Mouse (Mus musculus): ENCODE measurements around the gene Abcc8.

Abcc8 gene

GRCm38 (mm10) chr7:46105484-46105883 is 74.3 kb downstream of the Abcc8 start:
- no peak for DNase-seq

GRCm38 (mm10) chr7:46104256-46104915 is 75.4 kb downstream of the Abcc8 start:
- DNase-seq: no peak

GRCm38 (mm10) chr7:46103771-46104170 is 76.1 kb downstream of the Abcc8 start:
- DNase-seq: no peak

DNA sequence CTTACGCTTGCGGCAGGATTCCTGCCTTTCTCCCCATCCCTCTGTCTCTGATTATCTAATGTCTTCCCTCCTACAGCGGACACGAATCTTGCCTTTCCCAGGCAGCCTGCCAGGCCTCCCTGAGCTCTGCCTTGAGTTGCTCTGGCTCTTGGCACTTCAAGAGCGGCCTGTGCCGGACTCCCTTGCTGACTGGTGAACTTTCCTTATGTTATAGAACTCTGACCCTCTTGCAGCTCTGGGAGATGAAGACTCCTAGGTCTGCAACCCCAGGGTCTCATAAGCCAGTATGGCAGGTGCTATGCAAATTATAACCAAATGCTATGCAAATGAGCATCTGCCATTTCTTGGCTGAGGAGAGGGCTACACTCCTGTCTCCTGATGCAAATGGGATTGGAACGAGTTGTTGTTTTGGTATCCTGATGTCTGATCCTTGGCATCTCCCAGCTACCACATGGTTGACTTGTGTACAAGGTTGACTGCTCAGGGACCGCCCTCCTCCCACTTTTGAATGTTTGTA is 76.7 kb downstream of the Abcc8 start:
- peak; percentile 60 for DNase-seq

- DNase-seq: peak; percentile 73
Measured at GRCm38 (mm10) chr7:46100563-46100962, 79.3 kb downstream of the Abcc8 start, which contains the start of gene Kcnj11. Gene Kcnj11, minus strand, starts transcription at chr7:46100764.

DNA sequence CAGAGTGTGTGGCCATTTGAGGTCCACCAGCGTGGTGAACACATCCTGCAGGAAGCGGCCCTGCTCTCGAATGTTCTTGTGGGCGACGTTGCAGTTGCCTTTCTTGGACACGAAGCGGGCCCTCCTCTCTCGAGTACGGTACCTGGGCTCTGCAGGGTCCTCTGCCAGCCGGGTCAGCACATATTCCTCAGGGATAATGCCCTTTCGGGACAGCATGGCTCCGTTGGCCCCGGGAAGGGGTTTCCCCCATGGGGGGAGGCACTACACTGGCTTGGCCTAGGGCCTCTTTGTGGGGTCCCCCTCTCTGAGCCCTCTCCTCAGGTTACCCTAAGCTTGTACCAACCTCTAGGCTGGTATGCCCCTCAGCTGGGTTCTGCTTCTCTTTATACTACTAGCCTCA is 80.2 kb downstream of the Abcc8 start:
- no peak for DNase-seq

DNA sequence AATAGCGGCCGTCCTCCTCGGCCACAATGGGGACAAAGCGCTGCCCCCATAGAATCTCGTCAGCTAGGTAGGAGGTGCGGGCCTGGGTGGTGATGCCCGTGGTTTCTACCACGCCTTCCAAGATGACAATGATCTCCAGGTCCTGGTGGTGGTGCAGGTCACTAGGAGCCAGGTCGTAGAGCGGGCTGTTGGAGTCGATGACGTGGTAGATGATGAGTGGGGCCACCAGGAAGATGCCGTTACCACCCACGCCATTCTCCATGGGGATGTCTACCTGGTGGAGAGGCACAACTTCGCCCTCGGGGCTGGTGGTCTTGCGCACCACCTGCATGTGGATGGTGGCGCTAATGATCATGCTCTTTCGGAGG is 80.9 kb downstream of the Abcc8 start:
- no peak for DNase-seq

DNA sequence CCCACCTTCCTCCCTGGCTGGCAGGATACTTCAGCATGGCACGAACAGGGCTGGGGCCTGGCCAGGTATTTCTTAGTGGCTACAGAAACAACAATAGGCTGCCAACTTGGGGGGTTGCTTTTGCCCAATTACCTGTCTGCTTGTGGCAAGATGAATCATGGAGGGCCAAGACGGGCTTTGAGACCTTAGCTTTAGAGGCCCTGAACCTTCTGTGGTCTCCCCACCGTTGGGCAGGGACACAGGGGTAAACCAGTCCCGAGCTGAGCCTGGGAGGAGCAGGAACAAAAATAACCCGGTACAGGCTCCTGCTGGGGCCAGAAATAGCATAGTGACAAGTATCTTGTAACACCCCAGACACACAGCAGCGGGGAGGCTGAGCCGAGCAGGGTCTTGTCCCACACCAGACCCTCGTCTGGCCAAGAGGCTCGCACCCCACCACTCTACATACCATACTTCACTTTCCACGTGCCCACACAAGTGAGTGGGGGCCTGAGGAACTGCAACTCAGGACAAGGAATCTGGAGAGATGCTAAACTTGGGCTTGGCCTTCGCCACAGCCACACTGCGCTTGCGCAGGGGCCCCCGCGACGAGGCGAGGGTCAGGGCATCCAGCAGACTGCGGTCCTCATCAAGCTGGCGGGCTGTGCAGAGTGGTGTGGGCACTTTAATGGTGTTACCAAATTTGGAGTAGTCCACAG is 81.5 kb downstream of the Abcc8 start:
- no peak for DNase-seq

DNA sequence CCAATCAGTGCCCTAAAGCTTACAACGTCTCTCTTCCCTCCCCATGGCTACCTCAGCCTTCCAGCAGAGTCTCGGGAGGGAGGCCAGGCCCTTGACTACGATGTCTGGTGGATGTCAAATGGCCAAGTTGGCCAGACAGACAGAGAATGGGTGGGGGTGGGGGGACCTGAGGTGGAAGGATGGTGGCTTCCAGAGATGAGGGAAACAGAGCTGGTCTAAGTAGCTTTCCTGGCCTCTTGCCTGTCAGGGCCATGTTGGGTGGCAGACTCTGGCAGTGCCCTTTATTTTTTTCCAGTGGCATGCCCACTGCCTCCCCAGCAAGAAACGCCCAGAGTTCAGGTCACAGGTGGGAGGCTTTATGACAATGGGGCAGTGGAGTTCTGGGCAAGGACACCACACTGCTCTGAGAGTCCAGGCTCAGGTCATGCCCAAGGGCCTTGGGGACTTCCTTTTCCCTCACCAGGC is 82.5 kb downstream of the Abcc8 start:
- no peak for DNase-seq

GRCm38 (mm10) chr7:46096136-46096535 is 83.7 kb downstream of the Abcc8 start:
- peak; percentile 50 for DNase-seq

DNA sequence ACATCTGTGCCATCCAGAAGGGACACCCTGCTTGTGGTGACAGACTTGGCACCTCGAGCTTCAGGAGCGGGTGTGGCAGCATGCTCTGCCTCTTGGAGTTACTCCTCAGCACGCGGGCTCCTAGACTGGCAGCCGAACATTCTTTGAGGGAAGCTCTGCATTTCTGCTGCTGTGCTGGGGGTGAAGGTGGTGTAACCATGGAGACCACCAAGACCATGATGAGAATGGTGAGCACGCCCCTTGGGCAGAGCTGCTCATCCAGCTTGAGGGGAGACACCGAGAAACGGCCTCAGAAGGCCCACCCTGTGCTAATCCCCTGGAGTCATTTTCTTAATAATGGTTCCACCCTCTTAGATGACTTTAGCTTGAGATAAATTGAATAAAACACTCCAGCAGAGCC is 87.0 kb downstream of the Abcc8 start:
- DNase-seq: no peak

DNA sequence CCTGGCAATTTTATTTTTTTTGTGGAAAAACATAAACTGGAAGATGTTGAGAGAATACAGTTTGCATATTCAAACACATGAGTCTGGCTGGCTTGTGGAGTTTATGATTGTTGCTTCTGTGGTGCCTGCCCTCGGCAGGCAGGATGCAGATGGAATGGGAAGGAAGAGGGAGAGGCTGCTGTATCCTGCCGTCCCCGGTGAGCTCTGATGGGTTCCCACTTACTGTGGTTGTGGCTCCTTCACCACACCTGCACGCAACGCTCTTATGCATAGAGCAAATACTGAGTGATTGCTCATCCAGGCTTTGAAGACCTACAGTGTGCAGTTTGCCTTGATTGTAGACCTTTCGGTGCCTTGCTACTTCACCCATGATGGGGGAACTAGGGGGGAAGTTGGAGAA is 91.6 kb downstream of the Abcc8 start:
- DNase-seq: no peak

DNA sequence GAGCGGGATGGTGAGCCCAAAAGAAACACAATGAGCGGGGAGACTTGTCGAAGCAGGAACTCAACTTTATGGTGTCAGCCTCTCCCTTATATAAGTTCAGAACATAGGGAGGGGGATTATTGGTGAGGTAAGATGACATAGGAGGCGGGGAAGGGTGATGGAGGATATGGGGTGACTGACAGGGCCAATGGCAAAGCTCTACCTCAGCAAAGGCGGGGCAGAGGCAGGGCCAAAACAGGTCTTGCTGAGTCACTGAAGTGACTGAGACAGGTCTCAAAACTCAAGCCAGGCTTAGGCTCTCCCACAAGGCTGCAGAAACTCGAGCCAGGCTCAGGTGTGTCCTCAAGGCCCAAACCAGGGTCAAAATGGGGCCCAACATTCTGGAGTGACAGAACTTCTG is 93.5 kb downstream of the Abcc8 start:
- no peak for DNase-seq

DNA sequence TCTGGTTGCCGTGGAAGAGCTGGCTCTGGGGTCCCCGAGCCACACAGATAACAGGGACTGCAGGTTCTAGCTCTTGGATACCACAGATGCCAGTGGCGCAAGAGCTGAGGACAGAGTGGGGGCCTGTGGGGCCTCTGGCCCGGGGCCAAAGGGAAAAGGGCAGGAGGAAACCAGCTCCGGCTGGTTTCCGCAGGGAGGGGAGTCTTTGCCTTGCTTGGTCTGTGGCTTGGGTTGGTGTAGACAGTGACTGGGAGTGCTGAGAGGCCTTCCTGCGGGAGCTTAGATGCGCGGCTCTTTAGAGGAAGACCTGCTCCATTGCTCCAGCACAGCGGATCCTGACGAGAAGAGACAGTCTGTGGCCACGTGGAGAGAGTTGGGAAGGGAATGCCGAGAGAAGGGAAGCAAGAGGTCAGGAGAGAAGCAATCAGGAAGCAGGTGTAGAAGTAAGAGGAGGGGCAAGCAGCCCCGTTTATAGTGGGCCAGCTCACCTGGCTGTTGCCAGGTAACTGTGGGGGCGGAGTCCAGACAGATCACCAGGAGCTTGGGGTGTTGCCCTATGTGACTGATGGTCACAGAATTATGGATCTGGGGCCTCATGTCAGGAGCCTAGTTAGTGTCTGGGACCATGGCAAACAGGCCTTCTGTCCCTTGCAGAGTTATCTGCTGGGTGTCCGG is 94.9 kb downstream of the Abcc8 start:
- no peak for DNase-seq

DNA sequence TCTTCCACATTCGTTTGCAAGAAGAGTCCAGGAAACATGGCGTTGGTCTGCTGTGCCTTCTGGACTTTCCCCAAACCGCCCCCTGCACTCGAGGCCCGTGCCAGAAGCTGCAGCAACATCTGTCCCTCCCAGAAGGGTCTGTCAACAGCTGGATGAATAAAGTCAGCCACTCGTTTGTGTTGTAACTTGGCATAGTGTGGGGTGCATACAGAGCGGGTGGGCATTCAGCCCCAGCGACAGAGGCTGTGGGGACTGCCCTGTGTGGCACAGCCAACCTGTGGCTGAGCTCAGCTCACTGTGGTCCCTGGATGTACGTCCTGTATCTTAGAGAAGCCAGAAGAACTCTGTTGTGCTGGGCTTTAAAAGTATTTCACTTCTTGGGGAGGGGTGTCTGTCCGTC is 95.8 kb downstream of the Abcc8 start:
- no peak for DNase-seq

DNA sequence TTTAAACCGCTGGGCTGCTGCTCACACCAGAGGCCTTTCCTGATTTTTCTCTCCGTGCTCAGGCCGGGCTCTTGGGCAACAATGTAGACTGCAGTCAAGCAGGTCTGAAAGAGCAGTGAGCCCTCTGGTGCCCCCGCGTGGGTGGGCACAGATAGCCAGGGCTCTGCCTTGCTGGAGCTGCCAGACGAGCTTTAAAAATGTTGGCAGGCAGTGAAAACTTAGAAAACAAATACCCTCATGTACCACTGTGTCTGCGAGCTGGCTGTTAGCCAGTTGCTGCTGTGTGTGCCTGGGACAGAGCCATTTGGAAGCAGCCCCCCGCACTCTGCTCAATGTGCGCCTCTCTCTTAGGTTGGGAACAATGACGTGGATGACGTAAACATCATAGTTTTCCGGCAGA is 102.2 kb downstream of the Abcc8 start:
- no peak for DNase-seq

DNA sequence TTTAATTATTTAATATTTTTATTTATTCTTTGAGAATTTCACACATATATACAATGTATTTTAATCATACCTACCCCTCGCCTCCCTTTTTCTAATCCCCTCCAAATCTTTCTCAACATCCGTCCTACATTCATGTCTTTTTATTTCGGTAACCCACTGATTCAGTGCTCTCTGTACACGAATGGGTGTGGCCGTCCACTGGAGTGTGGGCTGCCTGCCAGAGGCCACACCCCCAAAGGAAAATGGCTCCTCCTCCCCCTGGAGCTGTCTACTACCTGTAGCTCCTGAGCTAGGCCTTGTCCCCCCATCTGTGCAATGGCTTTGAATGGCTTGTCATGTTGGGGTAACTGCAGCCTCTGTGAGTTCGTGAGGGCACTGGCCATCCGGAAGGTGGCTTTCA is 103.0 kb downstream of the Abcc8 start:
- DNase-seq: no peak

DNA sequence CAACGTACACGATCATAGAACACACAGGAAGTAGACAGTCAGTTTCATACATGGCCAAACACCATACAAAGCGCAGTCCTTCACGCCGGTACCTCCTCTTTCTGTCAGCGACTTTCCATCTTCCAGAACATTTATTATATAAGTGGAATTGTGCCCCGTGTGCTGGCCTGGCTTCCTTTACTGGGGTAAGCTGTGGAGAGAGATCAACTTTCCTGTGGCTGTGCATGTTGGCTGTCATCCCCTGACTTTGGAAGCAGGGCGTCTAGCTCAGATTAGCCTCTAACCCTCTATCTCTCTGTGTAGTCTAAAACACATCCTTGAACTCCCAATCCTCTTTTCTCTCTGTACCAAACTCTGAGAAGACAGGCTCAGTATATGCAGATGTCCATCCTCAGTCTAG is 111.0 kb downstream of the Abcc8 start:
- DNase-seq: no peak

GRCm38 (mm10) chr7:46063296-46063695 is 116.5 kb downstream of the Abcc8 start:
- DNase-seq: no peak

- DNase-seq: no peak
Measured at GRCm38 (mm10) chr7:46061614-46062013, 118.2 kb downstream of the Abcc8 start.

DNA sequence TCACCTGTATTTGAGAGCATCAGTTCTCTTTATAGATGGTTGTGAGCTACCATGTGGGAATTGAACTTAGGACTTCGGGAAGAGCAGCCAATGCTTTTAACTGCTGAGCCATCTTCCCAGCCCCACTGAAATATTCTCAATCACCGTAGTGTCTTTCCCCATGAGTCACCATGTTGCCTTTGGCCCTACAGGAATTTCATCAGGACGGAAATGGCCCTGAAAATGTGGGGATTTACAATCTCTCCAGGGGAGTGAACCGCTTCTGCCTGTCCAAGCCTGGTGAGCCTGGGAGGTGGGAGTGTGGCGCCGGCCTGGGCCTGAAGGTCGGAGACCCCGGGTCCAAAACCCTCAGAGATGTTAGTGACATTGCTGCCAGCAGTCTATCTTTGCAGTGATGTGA is 119.1 kb downstream of the Abcc8 start:
- DNase-seq: no peak

- DNase-seq: no peak
Measured at GRCm38 (mm10) chr7:46058882-46059281, 121.0 kb downstream of the Abcc8 start.
